Mouse (Mus musculus) bone marrow macrophage, adult 2 months (primary cell): ENCODE data around the gene Slc22a18. TPM values are rescaled to one million over a fixed set of nuclear protein-coding genes. Genes with fewer than 3 reads are reported as not detected.

ENCODE experiments used
- H3K27ac ChIP-seq: 2 replicates; pipeline ENCODE4 v1.5.1; 2012; ENCODE audit warnings: low read depth, low read length; ENCODE audit not compliant: insufficient read depth
- H3K4me1 ChIP-seq: 2 replicates; pipeline ENCODE4 v1.6.1; 2012; ENCODE audit warnings: low read length; ENCODE audit not compliant: control insufficient read depth, insufficient read depth
- H3K4me3 ChIP-seq: 2 replicates; pipeline ENCODE4 v1.5.1; 2012; ENCODE audit warnings: mild to moderate bottlenecking, low read length, moderate library complexity; ENCODE audit not compliant: insufficient read depth
- CTCF ChIP-seq: IDR thresholded peaks from 2 replicates; pipeline ENCODE4 v1.5.1; 2012; ENCODE audit warnings: low read depth, mild to moderate bottlenecking, low read length, moderate library complexity
- POLR2A ChIP-seq: IDR thresholded peaks from 2 replicates; pipeline ENCODE4 v1.6.1; 2012; ENCODE audit warnings: mild to moderate bottlenecking, low read depth, low read length, borderline replicate concordance
- polyA plus RNA-seq: library from polyadenylated mRNA; stranded (reverse); fragments of >200 nt; gene quantifications from 2 replicates; pipeline ENCODE4 v1.2.4, GENCODE M21; 2012; ENCODE audit not compliant: missing spikeins, insufficient read depth, insufficient read length

The Slc22a18 gene
- polyA plus RNA-seq, 1 experiment, result 2.4 TPM

GRCm38 (mm10) chr7:143548231-143548961, 74.9 kb downstream of the Slc22a18 start:
- Histone ChIP-seq H3K27ac (peak overlapping the region; percentile 64), H3K4me1 (peaks cover 10% of the 10 kb centered on the region), H3K4me3 (peak overlapping the region; percentile 79)
- no peak for TF ChIP-seq CTCF
- no peak for TF ChIP-seq POLR2A

Other genes starting within 250 kb of the Slc22a18 start
- 8.5 and 11.8 TPM in 2 replicates for gene Cdkn1c, start 12.7 kb upstream of the Slc22a18 start, polyA plus RNA-seq
- not detected in 2 replicates for gene Phlda2, start 29.4 kb downstream of the Slc22a18 start, polyA plus RNA-seq
- 68.6 and 74.0 TPM in 2 replicates for gene Nap1l4, start 75.4 kb downstream of the Slc22a18 start, polyA plus RNA-seq
- 41.6 and 42.5 TPM in 2 replicates for gene Cars, start 126.4 kb downstream of the Slc22a18 start, polyA plus RNA-seq
- gene Tnfrsf26, start 155.0 kb downstream of the Slc22a18 start, polyA plus RNA-seq, result 5.5 and 7.6 TPM in 2 replicates
- gene Tnfrsf22, start 175.9 kb downstream of the Slc22a18 start, polyA plus RNA-seq, result 2.5 and 2.9 TPM in 2 replicates
- 9.8 TPM in 2 replicates for gene Tnfrsf23, start 212.1 kb downstream of the Slc22a18 start, polyA plus RNA-seq